Mouse (Mus musculus) C2C12 (cell line): Measurements from ENCODE around the gene Cyth4.

Experiments
- CTCF ChIP-seq: IDR thresholded peaks from one replicate; pipeline ENCODE4 v1.5.1; 2011; ENCODE audit not compliant: control insufficient read depth, insufficient read depth, insufficient read length
- FOSL1 ChIP-seq: IDR thresholded peaks from one replicate; pipeline ENCODE4 v1.8.0; 2011; ENCODE audit warnings: mild to moderate bottlenecking, low read length; ENCODE audit not compliant: poor library complexity, insufficient read depth, severe bottlenecking
- MAX ChIP-seq: IDR thresholded peaks from one replicate; pipeline ENCODE4 v1.6.1; 2011; ENCODE audit warnings: mild to moderate bottlenecking, control low read depth
- MYOD1 ChIP-seq: IDR thresholded peaks from one replicate; pipeline ENCODE4 v1.6.1; 2011; ENCODE audit warnings: low read depth; ENCODE audit not compliant: control insufficient read depth, insufficient read length
- USF1 ChIP-seq: IDR thresholded peaks from one replicate; pipeline ENCODE4 v1.6.1; 2011; ENCODE audit warnings: low read depth, mild to moderate bottlenecking, control low read depth, moderate library complexity

DNA sequence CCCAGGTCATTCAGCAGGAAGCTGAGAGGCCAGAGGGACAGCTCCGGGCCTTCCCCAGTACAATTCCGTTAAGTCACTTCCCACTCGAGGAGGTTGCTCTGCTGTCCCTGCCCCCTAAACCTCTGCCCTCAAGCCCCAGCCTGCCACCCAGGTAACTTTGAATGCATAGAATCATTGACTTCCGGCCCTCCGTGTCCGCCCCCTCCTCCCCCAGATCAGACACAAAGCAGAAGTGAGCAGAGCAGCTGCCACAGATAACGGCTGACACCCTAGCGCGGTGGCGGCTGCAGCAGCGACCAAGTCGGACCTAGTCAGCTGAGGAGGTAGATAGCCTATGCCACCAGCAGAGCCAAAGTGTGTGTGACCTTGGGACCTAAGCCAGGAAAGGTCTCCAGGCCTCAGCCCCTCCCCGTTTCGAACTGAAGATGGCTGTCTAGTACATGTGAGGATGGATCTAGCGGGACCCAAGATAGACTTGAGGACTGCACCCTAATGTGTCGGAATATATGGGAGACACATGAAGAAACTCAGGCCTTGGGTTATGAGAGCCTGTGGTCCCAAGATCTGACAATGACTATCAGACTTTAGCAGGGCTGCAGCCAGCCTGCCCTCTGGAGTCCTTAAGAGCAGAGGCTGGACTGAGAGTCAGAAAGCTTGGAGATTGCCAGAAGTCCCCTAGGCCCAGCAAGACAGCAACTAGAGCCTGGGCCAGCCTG is 25.1 kb upstream of the Cyth4 start:
- TF ChIP-seq CTCF, result no peak
- TF ChIP-seq USF1, result no peak
- TF ChIP-seq MAX, result no peak
- no peak for TF ChIP-seq FOSL1
- TF ChIP-seq MYOD1, result no peak
